25 mouse cellular contexts compared by ENCODE assay signal in the genomic region with DNA sequence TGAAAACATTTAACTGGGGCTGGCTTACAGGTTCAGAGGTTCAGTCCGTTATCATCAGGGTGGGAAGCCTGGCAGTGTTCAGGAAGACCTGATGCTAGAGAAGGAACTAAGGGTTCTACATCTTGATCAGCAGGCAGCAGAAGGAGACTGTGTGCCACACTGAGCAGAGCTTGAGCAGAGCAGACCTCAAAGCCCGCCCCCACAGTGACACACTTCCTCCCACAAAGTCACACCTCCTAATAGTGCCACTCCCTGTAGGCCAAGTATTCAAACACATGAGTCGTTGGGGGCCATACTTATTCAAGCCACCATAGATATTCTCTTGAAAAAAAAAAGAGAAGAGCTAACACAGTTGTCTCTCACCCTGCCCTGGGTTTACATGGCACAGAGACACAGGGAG. TPM values are rescaled to one million over a fixed set of nuclear protein-coding genes. Genes with fewer than 3 reads are reported as not detected.
DNase-seq lines count a peak whose midpoint lies in the region; ATAC-seq lines count a peak whose summit lies in the region.
"Had no signal": no experiment of that assay in that cellular context is flagged by ENCODE, and none has a peak within 500 bp of the region (broad histone marks: within the 10 kb centered on the region; RNA-seq: fewer than 3 reads in every experiment).

No protein-coding gene starts in this region.

- H3K9me3 ChIP-seq in kidney, embryonic 15.5 days (replicated peaks), result no peaks in the 10 kb centered on the region
- H3K9me3 ChIP-seq: forebrain, embryonic 10.5 days; forebrain, embryonic 13.5 days; G1E; hindbrain, embryonic 12.5 days; hindbrain, embryonic 15.5 days; intestine, embryonic 15.5 days had no signal

- no peak overlapping the region for H3K27ac ChIP-seq in kidney, embryonic 15.5 days
- H3K27ac ChIP-seq: forebrain, embryonic 10.5 days; forebrain, embryonic 13.5 days; hindbrain, embryonic 12.5 days; hindbrain, embryonic 15.5 days; intestine, embryonic 15.5 days had no signal

- no peak overlapping the region for H3K4me3 ChIP-seq in kidney, embryonic 15.5 days (replicated peaks)
- H3K4me3 ChIP-seq: forebrain, embryonic 10.5 days; forebrain, embryonic 13.5 days; hindbrain, embryonic 12.5 days; hindbrain, embryonic 15.5 days; intestine, embryonic 15.5 days had no signal

- ATAC-seq in kidney, embryonic 15.5 days (replicated peaks; ENCODE audit: low FRiP score), result no peak
- ATAC-seq: activated CD4-positive, CD25-positive, alpha-beta regulatory T cell, adult 4 months; forebrain, embryonic 13.5 days; forebrain, embryonic 16.5 days; intestine, embryonic 15.5 days had no signal

- no peaks in the 10 kb centered on the region; the same call in 1 of the 2 replicates for H3K36me3 ChIP-seq in kidney, embryonic 15.5 days
- H3K36me3 ChIP-seq: forebrain, embryonic 10.5 days; hindbrain, embryonic 12.5 days; hindbrain, embryonic 15.5 days; intestine, embryonic 15.5 days had no signal

- WGBS in kidney, embryonic 15.5 days, result 83% methylated on average over 3 of the region's 3 CpGs

- peaks cover 19% of the 10 kb centered on the region for H3K4me1 ChIP-seq in kidney, embryonic 15.5 days
- H3K4me1 ChIP-seq: forebrain, embryonic 10.5 days; intestine, embryonic 15.5 days had no signal

- no peaks in the 10 kb centered on the region for H3K27me3 ChIP-seq in kidney, embryonic 15.5 days
- H3K27me3 ChIP-seq: CH12.LX; forebrain, embryonic 13.5 days; hindbrain, embryonic 12.5 days; hindbrain, embryonic 15.5 days; intestine, embryonic 15.5 days had no signal

- DNase-seq in 3T3-L1 (ENCODE audit: low read depth, low spot score), result peak; percentile 40
- DNase-seq in B cell, adult 2 months, result peak; percentile 66 to 76
- peak; percentile 25 for DNase-seq in induced T-regulatory cell, adult 2 months (ENCODE audit: low read depth)
- no peak for DNase-seq in layer of hippocampus, adult 9-10 months (ENCODE audit: low spot score)
- no peak for DNase-seq in retina, postnatal 1 day
- DNase-seq: adrenal gland, postnatal 10 days; adrenal gland, postnatal 36 days; cerebellum, adult 18-20 months; cerebellum, adult 9-10 months; cerebellum, postnatal 14 days; gastrocnemius, postnatal 10 days; gastrocnemius, postnatal 36 days; heart, adult 11 months had no signal

- H3K4me2 ChIP-seq in kidney, embryonic 15.5 days, result no peak overlapping the region
- H3K4me2 ChIP-seq: forebrain, embryonic 13.5 days; heart, embryonic 11.5 days; hindbrain, embryonic 12.5 days; hindbrain, embryonic 15.5 days; intestine, embryonic 15.5 days had no signal

- no peak overlapping the region for H3K9ac ChIP-seq in kidney, embryonic 15.5 days
- H3K9ac ChIP-seq: forebrain, embryonic 13.5 days; hindbrain, embryonic 12.5 days; hindbrain, embryonic 15.5 days; intestine, embryonic 15.5 days had no signal

RNA-seq across cellular contexts. Expression of gene Haao, which starts 25.9 kb away (rescaled TPM):
- polyA plus RNA-seq in kidney, embryonic 15.5 days (2015; fragmentation: Nextera tagmentation; extraction: Ambion mirVana), result 1.8 and 2.3 TPM in 2 replicates
- polyA plus RNA-seq: forebrain, embryonic 13.5 days; heart, embryonic 14.5 days had no signal

Comparison
In these comparisons a context has a peak if more than half of its experiments do, and no peak if none do; other contexts are left out.
1. DNase-seq: peak in 3T3-L1 (single experiment), B cell, adult 2 months (2 of 2) and induced T-regulatory cell, adult 2 months (single experiment); none in layer of hippocampus, adult 9-10 months (single experiment) and retina, postnatal 1 day (single experiment).